Mouse (Mus musculus): ENCODE data around the gene Chsy1.

Chsy1 gene

GRCm38 (mm10) chr7:66138878-66139277, 29.6 kb downstream of the Chsy1 start:
- DNase-seq (ENCODE audit: low spot score in 2 of 2): no peak

- no peak for DNase-seq (ENCODE audit: low spot score in 2 of 2)
Measured at GRCm38 (mm10) chr7:66140095-66140494, 30.8 kb downstream of the Chsy1 start.

GRCm38 (mm10) chr7:66140923-66141570, 31.7 kb downstream of the Chsy1 start:
- no peak for DNase-seq (ENCODE audit: low spot score in 2 of 2)

GRCm38 (mm10) chr7:66142514-66142913, 33.2 kb downstream of the Chsy1 start:
- DNase-seq (ENCODE audit: low spot score in 2 of 2): no peak

- DNase-seq (ENCODE audit: low spot score in 2 of 2): no peak
Measured at GRCm38 (mm10) chr7:66144543-66144942, 35.2 kb downstream of the Chsy1 start.

- DNase-seq (ENCODE audit: low spot score in 2 of 2): no peak
Measured at GRCm38 (mm10) chr7:66147156-66147555, 37.8 kb downstream of the Chsy1 start.

GRCm38 (mm10) chr7:66147816-66148215, 38.5 kb downstream of the Chsy1 start:
- DNase-seq (ENCODE audit: low spot score in 2 of 2): no peak

- DNase-seq (ENCODE audit: low spot score in 2 of 2): no peak
Measured at GRCm38 (mm10) chr7:66149506-66149905, 40.2 kb downstream of the Chsy1 start.

GRCm38 (mm10) chr7:66150411-66150810, 41.1 kb downstream of the Chsy1 start:
- no peak for DNase-seq (ENCODE audit: low spot score in 2 of 2)

- DNase-seq (ENCODE audit: low spot score in 2 of 2): no peak
Measured at GRCm38 (mm10) chr7:66157413-66157812, 48.1 kb downstream of the Chsy1 start.

GRCm38 (mm10) chr7:66157861-66158415, 48.6 kb downstream of the Chsy1 start:
- no peak for DNase-seq (ENCODE audit: low spot score in 2 of 2)

GRCm38 (mm10) chr7:66158616-66159129, 49.4 kb downstream of the Chsy1 start:
- DNase-seq (ENCODE audit: low spot score in 2 of 2): no peak

GRCm38 (mm10) chr7:66159961-66160360, 50.6 kb downstream of the Chsy1 start:
- no peak for DNase-seq (ENCODE audit: low spot score in 2 of 2)

- DNase-seq (ENCODE audit: low spot score in 2 of 2): no peak
Measured at GRCm38 (mm10) chr7:66161836-66162235, 52.5 kb downstream of the Chsy1 start.

- DNase-seq (ENCODE audit: low spot score in 2 of 2): no peak
Measured at GRCm38 (mm10) chr7:66162489-66162888, 53.2 kb downstream of the Chsy1 start.

GRCm38 (mm10) chr7:66162981-66163380, 53.7 kb downstream of the Chsy1 start:
- no peak for DNase-seq (ENCODE audit: low spot score in 2 of 2)

- no peak for DNase-seq (ENCODE audit: low spot score in 2 of 2)
Measured at GRCm38 (mm10) chr7:66164427-66165031, 55.2 kb downstream of the Chsy1 start.

- DNase-seq (ENCODE audit: low spot score in 2 of 2): no peak
Measured at GRCm38 (mm10) chr7:66165036-66165798, 55.9 kb downstream of the Chsy1 start.

- DNase-seq (ENCODE audit: low spot score in 2 of 2): no peak
Measured at GRCm38 (mm10) chr7:66168877-66169276, 59.6 kb downstream of the Chsy1 start.

- no peak for DNase-seq (ENCODE audit: low spot score in 2 of 2)
Measured at GRCm38 (mm10) chr7:66169476-66169875, 60.2 kb downstream of the Chsy1 start.

GRCm38 (mm10) chr7:66170802-66171505, 61.6 kb downstream of the Chsy1 start:
- DNase-seq (ENCODE audit: low spot score in 2 of 2): no peak

- DNase-seq (ENCODE audit: low spot score in 2 of 2): no peak
Measured at GRCm38 (mm10) chr7:66175738-66176137, 66.4 kb downstream of the Chsy1 start.
